Mouse (Mus musculus): Measurements from ENCODE around the gene Col18a1. TPM values are rescaled to one million over a fixed set of nuclear protein-coding genes. Genes with fewer than 3 reads are reported as not detected.
A peak's percentile ranks its signal among the peaks of the same experiment; 100 is the strongest.

Col18a1 gene
- polyA plus RNA-seq, 1 experiment, result 402 TPM

DNA sequence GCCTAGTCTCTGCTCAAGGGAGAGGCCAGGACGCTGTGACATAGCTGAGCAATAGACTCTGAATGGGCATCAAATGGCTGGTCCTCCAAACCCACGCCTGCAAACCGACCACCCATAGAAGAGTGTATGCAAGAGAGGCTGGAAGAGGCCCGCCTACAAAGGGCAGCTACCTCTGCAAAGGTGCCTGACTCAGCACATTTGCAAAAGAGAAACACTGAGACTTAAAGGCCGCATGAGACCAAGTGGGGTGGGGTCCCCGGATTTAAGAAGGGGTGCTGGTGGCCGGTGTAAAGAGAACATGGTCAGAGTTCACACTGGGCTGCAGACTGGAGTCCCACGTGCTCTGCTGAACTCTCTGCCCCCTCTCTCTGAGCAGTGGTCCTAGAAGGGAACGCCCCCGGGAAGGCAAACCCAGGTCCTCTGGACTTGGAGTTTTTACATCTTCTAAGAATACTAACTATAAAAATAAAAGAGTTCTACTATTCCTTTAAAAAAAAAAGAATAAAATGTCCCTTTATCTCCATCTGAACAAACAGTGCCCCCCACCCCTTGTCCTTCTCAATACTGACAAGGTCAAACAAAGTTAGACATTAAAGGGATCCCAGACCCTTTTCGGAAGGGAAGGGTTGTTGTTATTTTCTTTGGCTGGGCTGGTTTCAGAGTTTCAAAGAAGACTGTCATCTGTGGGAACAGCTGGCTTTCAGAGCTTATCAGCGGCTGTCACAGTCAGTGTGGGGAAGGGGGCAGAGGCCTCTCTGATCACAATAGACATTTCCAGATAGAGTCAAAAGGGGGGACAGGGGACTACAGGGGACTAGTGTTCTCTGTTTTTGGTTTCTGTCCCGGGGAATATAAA is 32.2 kb downstream of the Col18a1 start:
- peaks cover 90% of the 10 kb centered on the region for H3K79me2 ChIP-seq (ENCODE audit: control insufficient read depth, insufficient read depth)
- H3ac ChIP-seq (ENCODE audit: control insufficient read depth, insufficient read length), result no peak overlapping the region
- no peak for TF ChIP-seq SRF (IDR thresholded peaks at IDR 0.05; ENCODE audit: control insufficient read depth, insufficient read length, low read depth)
- no peak for TF ChIP-seq MYOG (IDR thresholded peaks at IDR 0.05; ENCODE audit: control insufficient read depth in 1 of 3, insufficient read depth in 1 of 3, insufficient read length in 2 of 3, low read depth in 2 of 3)
- TF ChIP-seq TCF12 (IDR thresholded peaks at IDR 0.05; ENCODE audit: insufficient read depth, poor library complexity, severe bottlenecking), result no peak
- TF ChIP-seq MYOD1 (IDR thresholded peaks at IDR 0.05; ENCODE audit: control insufficient read depth in 1 of 3, insufficient read length in 2 of 3, low read depth in 2 of 3), result no peak
- no peak for TF ChIP-seq TCF3 (IDR thresholded peaks at IDR 0.05; ENCODE audit: insufficient read length, low read depth)
- no peak for TF ChIP-seq CEBPB (IDR thresholded peaks at IDR 0.05; ENCODE audit: insufficient read depth, poor library complexity, severe bottlenecking)
- no peak for TF ChIP-seq MAX (IDR thresholded peaks at IDR 0.05; ENCODE audit: low read depth)
- TF ChIP-seq POLR2A (IDR thresholded peaks at IDR 0.05; ENCODE audit: insufficient read length, low read depth), result no peak
- no peak for TF ChIP-seq REST (IDR thresholded peaks at IDR 0.05; ENCODE audit: insufficient read depth, insufficient read length)
- TF ChIP-seq E2F4 (IDR thresholded peaks at IDR 0.05; ENCODE audit: insufficient read depth), result no peak
- TF ChIP-seq POLR2AphosphoS2 (IDR thresholded peaks at IDR 0.05; ENCODE audit: insufficient read length, low read depth), result no peak
- no peak for TF ChIP-seq USF1 (IDR thresholded peaks at IDR 0.05; ENCODE audit: low read depth)
- no peak overlapping the region for H3K4me3 ChIP-seq
- H3K4me2 ChIP-seq (ENCODE audit: low read depth), result no peak overlapping the region
- H3K27me3 ChIP-seq (ENCODE audit: control insufficient read depth, insufficient read depth, insufficient read length), result no peaks in the 10 kb centered on the region
- H3K36me3 ChIP-seq (ENCODE audit: control insufficient read depth, insufficient read depth), result no peaks in the 10 kb centered on the region

DNA sequence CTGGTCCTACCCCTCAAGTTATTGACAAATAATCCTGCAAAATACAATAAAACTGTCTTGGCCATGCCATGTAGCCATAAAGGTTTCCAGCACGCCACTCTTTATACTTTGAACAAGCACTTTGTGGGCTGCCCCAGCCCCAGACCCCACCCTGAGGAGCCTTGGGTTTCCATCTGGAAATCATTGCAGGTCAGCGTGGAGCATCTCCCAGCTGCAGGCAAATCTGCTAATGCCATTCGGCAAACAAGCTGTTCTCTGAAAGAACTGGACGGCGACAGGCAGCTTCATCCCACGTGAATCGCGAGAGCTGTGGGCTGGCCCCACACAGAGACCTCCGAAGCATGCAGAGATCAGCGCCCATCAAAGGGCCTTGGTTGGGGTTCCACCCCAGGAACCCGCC is 34.2 kb downstream of the Col18a1 start:
- H3K27me3 ChIP-seq (ENCODE audit: control insufficient read depth, insufficient read depth, insufficient read length), result no peaks in the 10 kb centered on the region
- H3K4me2 ChIP-seq (ENCODE audit: low read depth), result no peak overlapping the region
- peaks cover 88% of the 10 kb centered on the region for H3K79me2 ChIP-seq (ENCODE audit: control insufficient read depth, insufficient read depth)
- H3K4me3 ChIP-seq, result no peak overlapping the region
- H3ac ChIP-seq (ENCODE audit: control insufficient read depth, insufficient read length), result no peak overlapping the region
- no peak for TF ChIP-seq MYOD1 (IDR thresholded peaks at IDR 0.05; ENCODE audit: control insufficient read depth in 1 of 3, insufficient read length in 2 of 3, low read depth in 2 of 3)
- no peak for TF ChIP-seq POLR2AphosphoS2 (IDR thresholded peaks at IDR 0.05; ENCODE audit: insufficient read length, low read depth)
- TF ChIP-seq SRF (IDR thresholded peaks at IDR 0.05; ENCODE audit: control insufficient read depth, insufficient read length, low read depth), result no peak
- TF ChIP-seq POLR2A (IDR thresholded peaks at IDR 0.05; ENCODE audit: insufficient read length, low read depth), result no peak
- TF ChIP-seq CEBPB (IDR thresholded peaks at IDR 0.05; ENCODE audit: insufficient read depth, poor library complexity, severe bottlenecking), result no peak
- TF ChIP-seq TCF3 (IDR thresholded peaks at IDR 0.05; ENCODE audit: insufficient read length, low read depth), result no peak
- TF ChIP-seq TCF12 (IDR thresholded peaks at IDR 0.05; ENCODE audit: insufficient read depth, poor library complexity, severe bottlenecking), result no peak
- TF ChIP-seq USF1 (IDR thresholded peaks at IDR 0.05; ENCODE audit: low read depth), result no peak
- no peak for TF ChIP-seq REST (IDR thresholded peaks at IDR 0.05; ENCODE audit: insufficient read depth, insufficient read length)
- TF ChIP-seq MYOG (IDR thresholded peaks at IDR 0.05; ENCODE audit: control insufficient read depth in 1 of 3, insufficient read depth in 1 of 3, insufficient read length in 2 of 3, low read depth in 2 of 3), result no peak
- TF ChIP-seq MAX (IDR thresholded peaks at IDR 0.05; ENCODE audit: low read depth), result no peak
- no peak for TF ChIP-seq E2F4 (IDR thresholded peaks at IDR 0.05; ENCODE audit: insufficient read depth)
- no peaks in the 10 kb centered on the region for H3K36me3 ChIP-seq (ENCODE audit: control insufficient read depth, insufficient read depth)

DNA sequence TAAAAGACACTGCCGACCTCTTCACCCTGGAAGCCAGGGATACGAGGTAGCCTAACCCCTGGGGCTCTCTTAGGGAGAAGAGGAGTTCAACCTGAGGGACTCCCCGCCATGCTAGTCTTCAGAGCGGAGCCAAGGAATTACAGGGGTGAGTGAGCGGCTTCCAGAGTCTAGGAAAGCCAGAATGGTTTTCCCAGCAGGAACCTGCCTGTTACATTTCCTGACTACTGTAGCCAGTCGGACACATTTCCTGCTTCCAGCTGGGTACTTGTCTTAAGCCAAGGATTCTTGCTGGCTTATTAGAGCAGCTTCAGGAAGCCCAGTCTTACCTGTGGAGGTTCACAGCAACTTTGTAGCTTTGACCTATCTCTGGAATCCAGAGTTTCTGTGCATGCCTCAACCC is 34.8 kb downstream of the Col18a1 start:
- Histone ChIP-seq H3K36me3 (ENCODE audit: control insufficient read depth, insufficient read depth) (no peaks in the 10 kb centered on the region), H3K79me2 (ENCODE audit: control insufficient read depth, insufficient read depth) (peaks cover 88% of the 10 kb centered on the region), H3K4me2 (ENCODE audit: low read depth) (no peak overlapping the region), H3K27me3 (ENCODE audit: control insufficient read depth, insufficient read depth, insufficient read length) (no peaks in the 10 kb centered on the region), H3K4me3 (no peak overlapping the region), H3ac (ENCODE audit: control insufficient read depth, insufficient read length) (no peak overlapping the region)
- TF ChIP-seq MYOD1 (IDR thresholded peaks at IDR 0.05; ENCODE audit: control insufficient read depth in 1 of 3, insufficient read length in 2 of 3, low read depth in 2 of 3) (no peak), MAX (IDR thresholded peaks at IDR 0.05; ENCODE audit: low read depth) (no peak), SRF (IDR thresholded peaks at IDR 0.05; ENCODE audit: control insufficient read depth, insufficient read length, low read depth) (no peak), USF1 (IDR thresholded peaks at IDR 0.05; ENCODE audit: low read depth) (no peak)

DNA sequence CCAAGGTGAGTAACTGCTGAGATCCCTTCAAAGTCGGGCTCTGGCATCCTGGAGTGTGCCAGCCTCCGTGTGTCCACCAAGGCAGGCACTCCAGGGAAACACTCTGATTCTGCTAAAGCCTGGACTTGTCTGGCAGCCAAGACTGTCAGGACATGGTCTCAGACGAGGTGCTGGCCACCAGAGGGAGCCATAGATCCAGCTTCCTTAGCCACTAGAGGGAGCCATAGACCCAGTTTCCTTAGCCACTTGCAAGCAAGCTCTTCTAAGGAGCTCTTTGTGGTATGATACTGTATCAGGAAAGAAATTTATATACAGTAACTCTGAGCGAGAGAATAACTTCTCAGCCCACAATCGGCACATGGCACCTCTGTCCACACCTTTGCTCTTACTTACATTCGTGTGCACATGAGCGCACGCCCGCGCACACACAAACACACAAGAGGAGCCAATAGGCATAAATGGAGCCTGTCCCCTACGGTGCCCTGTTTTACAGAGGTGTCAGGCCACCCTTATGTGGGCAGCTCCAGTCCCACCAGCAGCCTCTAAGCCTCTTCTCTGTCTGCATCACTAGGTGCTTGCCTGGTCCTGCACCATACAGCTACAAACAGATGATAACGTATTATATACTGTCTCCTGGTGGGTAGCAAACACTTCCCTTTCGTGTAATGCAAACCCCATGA is 35.6 kb downstream of the Col18a1 start:
- Histone ChIP-seq H3K4me2 (ENCODE audit: low read depth) (peak overlapping the region; percentile 55), H3ac (ENCODE audit: control insufficient read depth, insufficient read length) (no peak overlapping the region), H3K27me3 (ENCODE audit: control insufficient read depth, insufficient read depth, insufficient read length) (no peaks in the 10 kb centered on the region), H3K36me3 (ENCODE audit: control insufficient read depth, insufficient read depth) (no peaks in the 10 kb centered on the region), H3K79me2 (ENCODE audit: control insufficient read depth, insufficient read depth) (peaks cover 88% of the 10 kb centered on the region), H3K4me3 (no peak overlapping the region)
- TF ChIP-seq CEBPB (IDR thresholded peaks at IDR 0.05; ENCODE audit: insufficient read depth, poor library complexity, severe bottlenecking) (no peak), POLR2A (IDR thresholded peaks at IDR 0.05; ENCODE audit: insufficient read length, low read depth) (peak; percentile 8), REST (IDR thresholded peaks at IDR 0.05; ENCODE audit: insufficient read depth, insufficient read length) (no peak), TCF3 (IDR thresholded peaks at IDR 0.05; ENCODE audit: insufficient read length, low read depth) (no peak), SRF (IDR thresholded peaks at IDR 0.05; ENCODE audit: control insufficient read depth, insufficient read length, low read depth) (no peak), TCF12 (IDR thresholded peaks at IDR 0.05; ENCODE audit: insufficient read depth, poor library complexity, severe bottlenecking) (no peak), USF1 (IDR thresholded peaks at IDR 0.05; ENCODE audit: low read depth) (no peak), POLR2AphosphoS2 (IDR thresholded peaks at IDR 0.05; ENCODE audit: insufficient read length, low read depth) (no peak), MYOG (IDR thresholded peaks at IDR 0.05; ENCODE audit: control insufficient read depth in 1 of 3, insufficient read depth in 1 of 3, insufficient read length in 2 of 3, low read depth in 2 of 3) (no peak)

All from myocyte (in vitro differentiated cells).